Mouse (Mus musculus) cerebellum, adult 9-10 months (tissue): ENCODE results near the gene Crb3.
A peak's percentile ranks its signal among the peaks of the same experiment; 100 is the strongest.

Experiments
- DNase-seq: peaks from one replicate; pipeline ENCODE4 v3.0.0; 2022

Crb3 gene

GRCm38 (mm10) chr17:57063031-57063430, 4.1 kb downstream of the Crb3 start:
- peak; percentile 42 for DNase-seq

- no peak for DNase-seq
Measured at GRCm38 (mm10) chr17:57066908-57067307, 8.0 kb downstream of the Crb3 start.

DNA sequence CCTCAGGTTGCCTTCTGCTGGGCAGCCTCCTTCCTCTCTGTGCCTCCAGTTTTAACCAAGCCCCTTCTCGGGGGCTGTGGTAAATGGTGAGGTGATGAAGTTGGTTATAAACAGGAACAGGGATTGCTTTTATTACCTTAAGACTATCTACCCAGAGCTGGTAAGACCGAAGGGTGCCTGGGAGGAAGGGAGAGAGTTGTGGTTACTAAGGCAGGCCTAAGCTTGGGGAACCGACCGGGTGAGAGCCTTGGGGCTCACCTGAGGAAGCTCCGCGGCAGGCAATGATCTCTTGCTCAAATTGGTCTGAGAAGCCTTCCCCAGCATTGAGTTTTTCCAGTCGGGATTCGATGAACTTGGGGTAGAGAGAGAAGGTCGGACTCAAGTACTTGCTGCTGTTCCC, 11.4 kb downstream of the Crb3 start:
- DNase-seq: no peak

DNA sequence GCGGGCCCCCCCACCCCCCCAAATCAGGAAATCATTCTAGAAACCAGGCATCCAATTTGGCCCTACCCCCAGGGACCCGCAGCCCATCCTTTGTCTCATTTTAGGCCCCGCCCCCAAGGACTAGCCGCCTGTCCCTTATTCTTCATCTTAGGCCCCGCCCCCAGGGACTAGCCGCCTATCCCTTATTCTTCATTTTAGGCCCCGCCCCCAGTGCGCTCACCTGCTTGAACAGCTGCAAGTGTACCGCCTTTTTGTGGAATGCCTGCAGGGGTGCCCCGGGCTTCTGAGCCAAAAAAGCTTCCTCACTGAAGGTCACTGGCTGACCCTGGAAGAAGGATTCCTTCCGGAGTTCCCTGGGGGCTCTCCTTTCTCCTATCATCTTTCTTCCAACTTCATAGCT, 11.8 kb downstream of the Crb3 start:
- DNase-seq: no peak

- no peak for DNase-seq
Measured at GRCm38 (mm10) chr17:57076916-57077315, 18.0 kb downstream of the Crb3 start.

DNA sequence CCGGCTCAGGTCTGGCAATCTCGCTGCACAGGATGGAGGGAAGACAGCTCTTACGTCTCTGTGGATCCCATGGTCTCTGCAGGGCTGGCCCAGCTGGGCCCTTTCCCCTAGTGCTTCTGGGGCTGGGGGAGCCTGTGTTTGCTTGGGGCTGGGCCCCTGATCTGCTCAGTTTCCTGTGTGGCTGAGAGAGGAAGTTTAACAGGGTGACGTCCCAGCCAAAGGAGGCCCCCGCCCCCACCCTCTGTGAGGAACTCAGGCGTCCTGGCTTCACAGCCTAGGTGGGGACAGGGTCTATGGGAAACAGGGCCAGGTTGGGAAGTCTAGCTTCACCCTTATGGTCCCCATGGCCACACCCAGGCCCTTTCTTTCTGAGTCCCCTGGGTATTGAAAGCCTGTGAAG, 19.4 kb downstream of the Crb3 start, which contains the start of gene Dennd1c:
Dennd1c (minus strand) TSS at position 179 of the 400 bp plus-strand sequence.
- DNase-seq: no peak

- no peak for DNase-seq
Measured at GRCm38 (mm10) chr17:57079919-57080318, 21.0 kb downstream of the Crb3 start.

- DNase-seq: peak; percentile 58
Measured at GRCm38 (mm10) chr17:57081234-57081842, 22.4 kb downstream of the Crb3 start.

- DNase-seq: peak; percentile 85
Measured at GRCm38 (mm10) chr17:57082481-57082880, 23.6 kb downstream of the Crb3 start.

DNA sequence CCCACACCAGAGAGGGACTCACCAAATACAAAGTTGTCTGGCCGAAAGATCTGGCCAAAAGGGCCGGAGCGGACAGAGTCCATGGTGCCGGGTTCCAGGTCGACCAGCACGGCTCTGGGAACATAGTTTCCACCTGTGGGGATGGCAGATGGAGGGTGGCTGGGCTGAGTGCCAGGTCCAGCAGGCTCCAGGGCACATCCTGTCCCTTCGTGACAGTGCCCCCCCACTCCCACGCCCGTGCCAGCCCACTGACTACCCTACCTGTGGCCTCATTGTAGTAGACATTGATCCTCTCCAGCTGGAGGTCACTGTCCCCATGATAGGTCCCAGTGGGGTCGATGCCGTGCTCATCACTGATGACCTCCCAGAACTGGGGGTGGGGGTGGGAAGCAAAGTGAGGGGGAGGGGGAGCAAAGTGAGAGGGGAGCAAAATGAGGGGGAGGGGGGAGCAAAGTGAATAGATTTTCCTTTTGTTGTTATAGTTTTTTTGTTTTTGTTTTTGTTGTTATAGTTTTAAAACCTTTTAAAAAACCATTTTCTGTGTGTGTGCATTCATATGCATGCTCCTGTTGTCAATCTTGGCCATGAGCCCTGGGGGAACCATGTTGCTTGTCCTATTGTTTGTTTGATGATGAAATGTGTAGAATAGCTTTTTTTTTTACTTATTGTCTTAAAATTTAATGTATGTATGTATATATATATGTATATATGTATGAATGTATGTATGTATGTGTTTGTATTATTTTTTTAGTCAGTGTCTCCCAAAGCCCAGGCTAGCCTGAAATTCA, 27.3 kb downstream of the Crb3 start:
- peak; percentile 98 for DNase-seq

GRCm38 (mm10) chr17:57087049-57087832, 28.3 kb downstream of the Crb3 start, which contains the start of gene Tubb4a:
Tubb4a (minus strand) TSS chr17:57087782.
- DNase-seq: peak; percentile 95

DNA sequence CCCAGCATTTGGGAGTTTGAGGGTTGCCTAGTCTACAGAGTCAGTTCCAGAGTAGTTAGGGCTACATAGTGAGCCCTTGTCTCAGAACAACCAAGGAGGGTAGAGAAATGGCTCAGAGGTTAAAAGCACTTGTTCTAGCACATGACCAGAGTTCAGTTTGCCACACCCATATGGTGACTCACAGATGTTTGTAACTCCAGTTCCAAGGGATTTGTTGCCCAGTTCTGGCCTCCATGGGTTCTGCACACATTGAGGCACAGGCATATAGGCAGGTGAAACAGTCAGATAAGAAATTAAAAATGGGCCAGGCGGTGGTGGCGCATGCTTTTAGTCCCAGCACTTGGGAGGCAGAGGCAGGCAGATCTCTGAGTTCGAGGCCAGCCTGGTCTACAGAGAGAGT, 35.3 kb downstream of the Crb3 start:
- DNase-seq: no peak

DNA sequence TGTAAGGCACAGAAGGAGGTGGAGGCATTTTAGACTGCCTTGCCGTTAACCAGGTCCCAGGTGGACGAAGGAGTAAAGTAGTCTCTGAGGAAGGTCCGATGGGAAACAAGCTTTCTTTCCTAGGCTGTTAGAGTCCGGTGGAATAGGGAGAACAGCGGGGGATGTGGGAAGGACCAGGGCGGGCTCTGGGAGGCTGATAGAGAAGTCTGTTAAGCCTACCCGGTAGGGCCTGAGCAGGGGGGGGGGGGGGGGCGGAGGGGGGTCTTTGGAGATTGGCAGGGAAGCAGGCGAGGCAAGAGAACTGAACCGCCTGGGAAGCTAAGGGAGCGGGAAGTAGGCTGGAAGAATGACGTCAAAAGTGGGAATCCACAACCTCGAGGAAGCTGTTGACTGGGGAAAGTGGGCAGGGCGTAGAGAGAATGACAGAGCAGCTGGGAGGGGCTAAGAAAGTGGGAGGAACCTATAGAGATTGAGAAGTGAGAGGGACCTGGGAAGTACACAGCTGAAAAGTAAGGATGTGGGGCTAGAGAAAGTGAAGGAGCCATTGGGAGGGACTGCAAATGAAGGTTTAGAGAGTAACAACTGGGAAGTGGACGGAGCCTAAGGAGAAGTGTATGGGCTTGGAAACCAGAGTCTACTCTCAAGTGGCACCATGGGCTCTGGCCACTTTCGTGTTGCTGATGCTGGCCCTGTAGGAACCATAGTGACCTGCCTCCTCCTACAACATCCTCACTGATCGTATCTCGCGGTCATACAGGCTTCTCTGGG, 37.1 kb downstream of the Crb3 start:
- peak; percentile 51 for DNase-seq

GRCm38 (mm10) chr17:57096623-57096920, 37.7 kb downstream of the Crb3 start:
- peak; percentile 87 for DNase-seq

DNA sequence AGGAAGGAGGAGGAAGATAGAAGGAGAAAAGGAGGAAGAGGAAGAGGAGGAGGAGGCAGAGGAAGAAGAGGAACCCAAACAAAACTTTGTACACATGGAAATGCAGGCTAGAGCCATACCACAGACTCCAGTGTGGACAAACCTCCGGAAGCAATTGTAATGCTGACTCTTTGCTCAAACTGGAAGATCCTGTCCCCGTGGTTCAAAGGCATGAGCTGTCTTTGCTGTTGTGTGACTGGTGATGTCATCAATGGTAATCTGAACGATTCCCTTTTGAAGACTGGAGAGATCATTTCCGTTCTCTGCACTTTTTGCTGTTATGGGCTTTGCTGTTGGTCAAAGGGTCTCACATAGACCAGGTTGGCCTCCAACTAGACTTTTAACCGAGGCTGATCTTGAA, 39.4 kb downstream of the Crb3 start:
- DNase-seq: no peak

- peak; percentile 17 for DNase-seq
Measured at GRCm38 (mm10) chr17:57099629-57100325, 40.9 kb downstream of the Crb3 start.

- no peak for DNase-seq
Measured at GRCm38 (mm10) chr17:57102276-57102675, 43.4 kb downstream of the Crb3 start.

DNA sequence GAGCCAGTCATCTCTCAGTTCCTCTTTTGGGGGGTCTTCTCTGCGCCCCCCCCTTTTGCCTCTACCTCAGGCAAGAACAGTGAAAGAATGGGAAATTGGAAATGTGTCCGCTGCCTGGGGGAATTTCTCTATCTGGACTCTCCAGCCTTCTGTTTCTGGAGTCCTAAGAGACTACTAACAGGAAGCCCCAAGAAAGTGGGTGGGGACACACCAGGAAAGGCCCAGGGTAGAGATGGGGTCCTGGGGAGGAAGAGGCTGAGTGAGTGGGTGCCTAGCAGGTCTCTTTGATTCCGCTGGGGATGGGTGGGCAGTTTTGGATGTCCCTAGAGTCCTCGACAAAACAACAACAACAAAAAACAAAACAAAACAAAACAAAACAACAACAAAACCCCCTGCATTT, 45.6 kb downstream of the Crb3 start:
- no peak for DNase-seq

- peak; percentile 51 for DNase-seq
Measured at GRCm38 (mm10) chr17:57105181-57106034, 46.5 kb downstream of the Crb3 start, which contains the start of gene Tnfsf9. Tnfsf9 (plus strand) TSS chr17:57105325.

GRCm38 (mm10) chr17:57106035-57106368, 47.1 kb downstream of the Crb3 start:
- no peak for DNase-seq

DNA sequence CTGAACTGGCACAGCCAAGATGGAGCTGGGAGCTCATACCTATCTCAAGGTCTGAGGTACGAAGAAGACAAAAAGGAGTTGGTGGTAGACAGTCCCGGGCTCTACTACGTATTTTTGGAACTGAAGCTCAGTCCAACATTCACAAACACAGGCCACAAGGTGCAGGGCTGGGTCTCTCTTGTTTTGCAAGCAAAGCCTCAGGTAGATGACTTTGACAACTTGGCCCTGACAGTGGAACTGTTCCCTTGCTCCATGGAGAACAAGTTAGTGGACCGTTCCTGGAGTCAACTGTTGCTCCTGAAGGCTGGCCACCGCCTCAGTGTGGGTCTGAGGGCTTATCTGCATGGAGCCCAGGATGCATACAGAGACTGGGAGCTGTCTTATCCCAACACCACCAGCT, 48.2 kb downstream of the Crb3 start:
- DNase-seq: no peak
